Mouse (Mus musculus) lung, embryonic 14.5 days (tissue): Measurements from ENCODE around the gene Olfr974. TPM values are rescaled to one million over a fixed set of nuclear protein-coding genes. Genes with fewer than 3 reads are reported as not detected.

ENCODE experiments used
- ATAC-seq: fragments of 200-750 bp; cut with Nextera tagmentation; 2 replicates; pipeline ENCODE4 v1.8.0; 2017; ENCODE audit warnings: mild to moderate bottlenecking, moderate TSS enrichment, moderate library complexity; ENCODE audit not compliant: insufficient read depth
- DNase-seq: peaks from one replicate; pipeline ENCODE4 v3.0.0-alpha.2; 2015
- H3K27ac ChIP-seq: fragments of 300-500 bp; sonication (generic); 2 replicates; pipeline ENCODE4 v1.5.1; 2014; ENCODE audit warnings: low read depth, mild to moderate bottlenecking, moderate library complexity
- H3K27me3 ChIP-seq: fragments of 300-500 bp; sonication (generic); 2 replicates; pipeline ENCODE4 v1.6.1; 2014; ENCODE audit warnings: low read length, control low read depth; ENCODE audit not compliant: insufficient read depth
- H3K36me3 ChIP-seq: fragments of 300-500 bp; sonication (generic); 2 replicates; pipeline ENCODE4 v1.6.1; 2014; ENCODE audit warnings: control low read depth; ENCODE audit not compliant: insufficient read depth
- H3K4me1 ChIP-seq: fragments of 300-500 bp; sonication (generic); 2 replicates; pipeline ENCODE4 v1.6.1; 2014; ENCODE audit warnings: antibody characterized with exemption, control low read depth; ENCODE audit not compliant: insufficient read depth
- H3K4me2 ChIP-seq: fragments of 300-500 bp; sonication (generic); 2 replicates; pipeline ENCODE4 v1.6.1; 2014; ENCODE audit warnings: mild to moderate bottlenecking
- H3K4me3 ChIP-seq: fragments of 300-500 bp; sonication (generic); 2 replicates; pipeline ENCODE4 v1.5.1; 2014; ENCODE audit warnings: low read depth, low read length
- H3K9ac ChIP-seq: fragments of 300-500 bp; sonication (generic); 2 replicates; pipeline ENCODE4 v1.6.1; 2014
- H3K9me3 ChIP-seq: fragments of 300-500 bp; sonication (generic); 2 replicates; pipeline ENCODE4 v1.6.1; 2016; ENCODE audit warnings: low read depth, low read length, control low read depth
- CTCF ChIP-seq: IDR thresholded peaks from 2 replicates; pipeline ENCODE4 v1.5.1; 2016; ENCODE audit warnings: antibody characterized with exemption, low read depth
- WGBS: fragments of 180-500 bp; shearing (Covaris S2); extraction: QIAGEN DNeasy Blood & Tissue Kit; methylation state at CpG from one replicate; pipeline ENCODE4 v1.1.7; 2014; 5-methylcytosine and 5-hydroxymethylcytosine counted together
- polyA plus RNA-seq: library from polyadenylated mRNA; unstranded; fragments of >200 nt; fragmentation: Nextera tagmentation; extraction: Ambion mirVana; gene quantifications from 2 replicates; pipeline ENCODE4 v1.2.1, GENCODE M21; 2014

Gene Olfr974
- polyA plus RNA-seq, 1 experiment from 2014 or later: not detected

GRCm38 (mm10) chr9:39991813-39992212 lies 54.5 kb downstream of the Olfr974 start, which contains the start of gene Olfr978:
TSS of gene Olfr978 (plus strand) at chr9:39992113.
- Histone ChIP-seq H3K36me3 (no peaks in the 10 kb centered on the region), H3K9ac (no peak within 1 kb of the TSS), H3K27ac (no peak within 1 kb of the TSS), H3K4me2 (no peak within 1 kb of the TSS), H3K27me3 (no peaks in the 10 kb centered on the region), H3K4me1 (no peaks in the 10 kb centered on the region), H3K4me3 (no peak within 1 kb of the TSS), H3K9me3 (no peaks in the 10 kb centered on the region)
- ATAC-seq (no peak), DNase-seq (no peak)
- 79% methylated on average over 2 of the region's 2 CpGs for WGBS
- no peak for TF ChIP-seq CTCF

Other genes starting within 250 kb of the Olfr974 start
- not detected in 2 replicates for gene Olfr149, start 230.4 kb upstream of the Olfr974 start, polyA plus RNA-seq
- not detected in 2 replicates for gene Olfr965, start 226.1 kb upstream of the Olfr974 start, polyA plus RNA-seq
- gene Olfr150, start 206.5 kb upstream of the Olfr974 start, polyA plus RNA-seq: not detected in 2 replicates
- gene Olfr967, start 191.3 kb upstream of the Olfr974 start, polyA plus RNA-seq: not detected in 2 replicates
- not detected in 2 replicates for gene Olfr968, start 154.2 kb upstream of the Olfr974 start, polyA plus RNA-seq
- gene Olfr969, start 146.6 kb upstream of the Olfr974 start, polyA plus RNA-seq: not detected in 2 replicates
- gene Olfr970, start 128.6 kb upstream of the Olfr974 start, polyA plus RNA-seq: not detected in 2 replicates
- not detected in 2 replicates for gene Olfr971, start 100.6 kb upstream of the Olfr974 start, polyA plus RNA-seq
- gene Olfr972, start 71.1 kb upstream of the Olfr974 start, polyA plus RNA-seq: not detected in 2 replicates
- gene Olfr229, start 30.2 kb upstream of the Olfr974 start, polyA plus RNA-seq: not detected in 2 replicates
- not detected in 2 replicates for gene Olfr975, start 14.5 kb downstream of the Olfr974 start, polyA plus RNA-seq
- not detected in 2 replicates for gene Olfr976, start 23.6 kb downstream of the Olfr974 start, polyA plus RNA-seq
- not detected in 2 replicates for gene Olfr978, start 54.6 kb downstream of the Olfr974 start, polyA plus RNA-seq
- gene Olfr979, start 66.0 kb downstream of the Olfr974 start, polyA plus RNA-seq: not detected in 2 replicates
- gene Olfr980, start 72.1 kb downstream of the Olfr974 start, polyA plus RNA-seq: not detected in 2 replicates
- not detected in 2 replicates for gene Olfr981, start 84.0 kb downstream of the Olfr974 start, polyA plus RNA-seq
- not detected in 2 replicates for gene Olfr982, start 136.3 kb downstream of the Olfr974 start, polyA plus RNA-seq
- gene Olfr983, start 156.1 kb downstream of the Olfr974 start, polyA plus RNA-seq: not detected in 2 replicates
- gene Olfr984, start 176.7 kb downstream of the Olfr974 start, polyA plus RNA-seq: not detected in 2 replicates
- not detected in 2 replicates for gene Olfr985, start 192.7 kb downstream of the Olfr974 start, polyA plus RNA-seq
- not detected in 2 replicates for gene Tmem225, start 210.6 kb downstream of the Olfr974 start, polyA plus RNA-seq
- gene Olfr986, start 243.4 kb downstream of the Olfr974 start, polyA plus RNA-seq: not detected in 2 replicates